Mouse (Mus musculus): ENCODE measurements at regions not wholly inside any gene's neighbourhood (a gene's known extent, or its start where the extent isn't known, plus 50 kb on each side); places are given as distances from the start of the nearest gene placed in this dataset.

DNA sequence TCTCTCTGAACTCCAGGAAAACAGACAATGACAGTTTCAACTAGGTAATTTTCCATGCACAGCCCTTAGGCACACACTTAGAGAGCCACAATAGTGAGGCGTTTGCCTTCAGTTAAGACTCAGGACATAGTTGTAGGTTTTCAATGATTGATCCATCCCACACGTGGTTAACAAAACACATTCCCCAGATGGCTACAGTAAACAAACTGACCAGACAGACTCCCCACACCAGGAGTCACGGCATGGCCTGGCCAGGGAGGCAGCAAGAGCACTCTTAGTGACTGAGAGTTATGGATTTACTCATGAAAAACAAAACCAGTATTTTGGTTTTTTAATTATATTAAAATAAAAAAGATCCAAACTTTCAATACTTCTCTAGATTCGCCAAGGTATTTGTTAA, 146.6 kb upstream of the Cdkn3 start:
- TF ChIP-seq HCFC1 (IDR thresholded peaks at IDR 0.05; ENCODE audit: borderline replicate concordance, insufficient read depth, low read length) (no peak), MAFK (IDR thresholded peaks at IDR 0.05; ENCODE audit: insufficient read depth, low read depth, low read length) (no peak), ZNF384 (IDR thresholded peaks at IDR 0.05; ENCODE audit: low read depth, low read length) (no peak)
